Mouse (Mus musculus): ENCODE measurements at regions not wholly inside any gene's neighbourhood (a gene's known extent, or its start where the extent isn't known, plus 50 kb on each side); places are given as distances from the start of the nearest gene placed in this dataset.

DNA sequence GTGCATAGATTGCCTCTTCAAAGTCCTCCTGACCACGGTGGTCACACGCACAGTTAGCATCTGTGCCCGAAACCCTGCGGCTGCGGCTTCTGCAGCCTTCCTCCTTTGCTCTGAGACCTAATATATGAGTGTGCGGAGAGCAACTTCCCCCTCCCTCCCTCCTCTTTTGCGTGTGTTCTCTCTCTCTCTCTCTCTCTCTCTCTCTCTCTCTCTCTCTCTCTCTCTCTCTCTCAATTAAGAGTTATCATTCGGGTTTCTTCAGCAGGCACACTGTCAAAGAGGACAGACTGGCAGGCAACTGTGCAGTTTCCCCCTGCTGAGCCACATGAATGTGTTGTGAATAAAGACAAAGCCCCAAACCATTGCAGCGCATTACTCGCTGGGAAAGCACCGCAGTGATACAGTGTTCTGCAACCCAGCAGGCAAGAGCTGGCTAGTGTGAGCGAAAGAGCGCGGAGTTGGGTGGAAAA, 900.8 kb downstream of the Mat2b start:
- 0 out of 2 replicates have a peak, but pooled peaks cover 2% of the 10 kb centered on the region for H3K4me1 ChIP-seq (ENCODE audit: control insufficient read depth, insufficient read depth, low read length)
- no peaks in the 10 kb centered on the region for H3K36me3 ChIP-seq (ENCODE audit: control insufficient read depth, insufficient read depth, low read length)
- peak; percentile 81 for DNase-seq
- H3K4me2 ChIP-seq (ENCODE audit: low read length) = peak overlapping the region; percentile 61
- peak overlapping the region; percentile 28; the same call in 1 of the 2 replicates for H3K27ac ChIP-seq (replicated peaks; ENCODE audit: low read depth, low read length)
- no peaks in the 10 kb centered on the region for H3K9me3 ChIP-seq (ENCODE audit: control insufficient read depth, low read length)
- peak; percentile 80 for ATAC-seq (ENCODE audit: low FRiP score, low TSS enrichment)
- H3K9ac ChIP-seq (replicated peaks; ENCODE audit: low read length) = peak overlapping the region; percentile 55
- 1% methylated on average over 14 of the region's 14 CpGs for WGBS
- H3K4me3 ChIP-seq (replicated peaks; ENCODE audit: low read depth, low read length) = peak overlapping the region; percentile 38
- H3K27me3 ChIP-seq (ENCODE audit: control insufficient read depth, insufficient read depth, low read length) = no peaks in the 10 kb centered on the region

DNA sequence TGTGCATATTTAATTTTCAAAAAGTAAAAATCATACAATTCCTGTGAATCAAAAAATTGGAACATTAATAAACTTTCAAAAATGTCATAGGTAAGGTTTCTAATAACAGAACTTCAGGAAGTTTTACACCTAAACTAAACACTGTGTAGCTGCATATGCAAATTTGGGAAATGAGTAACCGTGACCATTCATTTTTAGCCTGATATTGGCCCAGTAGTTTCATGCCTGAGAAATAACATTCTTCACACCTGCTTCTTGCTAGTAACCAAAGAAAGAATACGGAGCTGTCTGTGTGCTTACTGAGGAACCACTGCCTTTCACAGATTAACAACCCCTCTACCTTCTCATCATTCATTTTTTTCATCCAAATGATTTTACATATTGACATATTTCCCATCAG, 902.9 kb downstream of the Mat2b start:
- H3K4me1 ChIP-seq (ENCODE audit: control insufficient read depth, insufficient read depth, low read length) = 0 out of 2 replicates have a peak, but pooled peaks cover 2% of the 10 kb centered on the region
- no peaks in the 10 kb centered on the region for H3K9me3 ChIP-seq (ENCODE audit: control insufficient read depth, low read length)
- H3K36me3 ChIP-seq (ENCODE audit: control insufficient read depth, insufficient read depth, low read length) = no peaks in the 10 kb centered on the region
- 77% methylated on average over 2 of the region's 2 CpGs for WGBS
- H3K4me3 ChIP-seq (replicated peaks; ENCODE audit: low read depth, low read length) = no peak overlapping the region
- H3K27ac ChIP-seq (replicated peaks; ENCODE audit: low read depth, low read length) = no peak overlapping the region
- ATAC-seq (ENCODE audit: low FRiP score, low TSS enrichment) = no peak
- no peak overlapping the region for H3K9ac ChIP-seq (replicated peaks; ENCODE audit: low read length)
- no peak for DNase-seq
- H3K4me2 ChIP-seq (ENCODE audit: low read length) = no peak overlapping the region
- H3K27me3 ChIP-seq (ENCODE audit: control insufficient read depth, insufficient read depth, low read length) = no peaks in the 10 kb centered on the region

Data from midbrain, embryonic 14.5 days (tissue).